Mouse (Mus musculus): Measurements from ENCODE around the gene Nudc. TPM values are rescaled to one million over a fixed set of nuclear protein-coding genes. Genes with fewer than 3 reads are reported as not detected.

Gene Nudc
- polyA plus RNA-seq, 2 experiments = 88.2 to 124 TPM

GRCm38 (mm10) chr4:133583690-133584058, 37.9 kb upstream of the Nudc start:
- no peak for DNase-seq (ENCODE audit: low read depth in 3 of 3, low spot score in 3 of 3)
- Histone ChIP-seq H3K9ac (replicated peaks) (peak overlapping the region; percentile 64), H3K4me1 (replicated peaks; ENCODE audit: control insufficient read depth in 2 of 2, insufficient read depth in 2 of 2, low read length in 1 of 2) (peaks cover 5 to 8% of the 10 kb centered on the region in 2 experiments; a peak in 3 of 4 replicates), H3K4me2 (ENCODE audit: low read depth) (peak overlapping the region; percentile 82), H3K36me3 (replicated peaks; ENCODE audit: control insufficient read depth, insufficient read depth, low read depth) (no peaks in the 10 kb centered on the region; the same call in none of the 2 replicates), H3K27ac (peak overlapping the region; percentile 11; the same call in 1 of the 2 replicates), H3K4me3 (ENCODE audit: insufficient read depth in 1 of 2, low read depth in 2 of 2, low read length in 2 of 2) (peak overlapping the region; percentile 72 to 82), H3K9me3 (ENCODE audit: control insufficient read depth, low read length) (no peaks in the 10 kb centered on the region), H3K27me3 (ENCODE audit: control insufficient read depth, insufficient read depth, low read length) (no peaks in the 10 kb centered on the region)
- TF ChIP-seq EP300 (IDR thresholded peaks at IDR 0.05; ENCODE audit: low read depth) (no peak), CTCF (IDR thresholded peaks at IDR 0.05; ENCODE audit: low read depth) (no peak)
- WGBS (ENCODE audit: insufficient replicate concordance) = 45% methylated on average over 6 of the region's 6 CpGs
- ATAC-seq (ENCODE audit: insufficient read depth) = peak; percentile 29; the same call in 1 of the 2 replicates

DNA sequence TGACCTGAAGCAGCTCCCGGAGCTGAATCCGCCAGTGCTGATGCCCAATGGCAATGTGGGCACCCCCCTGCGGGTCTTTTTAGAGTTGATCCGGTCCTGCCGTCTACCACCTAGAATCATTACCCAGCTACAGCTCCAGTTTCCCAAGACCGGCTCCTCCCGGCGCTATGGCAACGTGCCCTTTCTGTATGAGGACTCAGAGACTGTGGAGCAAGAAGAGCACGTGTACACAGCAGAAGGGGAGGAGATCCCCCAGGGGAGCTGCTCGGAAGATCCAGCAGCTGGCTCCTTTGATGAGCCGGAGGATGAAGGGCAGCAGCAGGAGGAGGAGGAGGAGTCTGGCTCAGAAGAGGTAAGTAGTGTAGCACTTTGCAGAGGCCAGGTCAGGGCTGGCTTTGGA, 32.2 kb upstream of the Nudc start:
- 85% methylated on average over 12 of the region's 12 CpGs for WGBS (ENCODE audit: insufficient replicate concordance)
- TF ChIP-seq EP300 (IDR thresholded peaks at IDR 0.05; ENCODE audit: low read depth) = no peak
- no peak for TF ChIP-seq CTCF (IDR thresholded peaks at IDR 0.05; ENCODE audit: low read depth)
- no peak overlapping the region for H3K4me3 ChIP-seq (ENCODE audit: insufficient read depth in 1 of 2, low read depth in 2 of 2, low read length in 2 of 2)
- no peak overlapping the region for H3K4me2 ChIP-seq (ENCODE audit: low read depth)
- H3K27ac ChIP-seq = no peak overlapping the region
- H3K36me3 ChIP-seq (replicated peaks; ENCODE audit: control insufficient read depth, insufficient read depth, low read depth) = no peaks in the 10 kb centered on the region; the same call in none of the 2 replicates
- H3K27me3 ChIP-seq (ENCODE audit: control insufficient read depth, insufficient read depth, low read length) = no peaks in the 10 kb centered on the region
- ATAC-seq (ENCODE audit: insufficient read depth) (no peak), DNase-seq (ENCODE audit: low read depth in 3 of 3, low spot score in 3 of 3) (no peak)
- H3K4me1 ChIP-seq (replicated peaks; ENCODE audit: control insufficient read depth in 2 of 2, insufficient read depth in 2 of 2, low read length in 1 of 2) = peaks cover 8 to 13% of the 10 kb centered on the region in 2 experiments
- no peak overlapping the region for H3K9ac ChIP-seq (replicated peaks)
- no peaks in the 10 kb centered on the region for H3K9me3 ChIP-seq (ENCODE audit: control insufficient read depth, low read length)

- Histone ChIP-seq H3K27ac (peak overlapping the region; percentile 22; the same call in 1 of the 2 replicates), H3K4me1 (replicated peaks; ENCODE audit: control insufficient read depth in 2 of 2, insufficient read depth in 2 of 2, low read length in 1 of 2) (peaks cover 8 to 14% of the 10 kb centered on the region in 2 experiments), H3K27me3 (ENCODE audit: control insufficient read depth, insufficient read depth, low read length) (no peaks in the 10 kb centered on the region), H3K4me2 (ENCODE audit: low read depth) (peak overlapping the region; percentile 93), H3K4me3 (ENCODE audit: insufficient read depth in 1 of 2, low read depth in 2 of 2, low read length in 2 of 2) (peak overlapping the region; percentile 89 to 95), H3K9me3 (ENCODE audit: control insufficient read depth, low read length) (no peaks in the 10 kb centered on the region), H3K9ac (replicated peaks) (peak overlapping the region; percentile 86), H3K36me3 (replicated peaks; ENCODE audit: control insufficient read depth, insufficient read depth, low read depth) (no peaks in the 10 kb centered on the region)
- no peak for DNase-seq (ENCODE audit: low read depth in 3 of 3, low spot score in 3 of 3)
- peak; percentile 64 for ATAC-seq (ENCODE audit: insufficient read depth)
- WGBS (ENCODE audit: insufficient replicate concordance) = under 1% methylated on average over 41 of the region's 41 CpGs
- no peak; the same call in 1 of the 2 replicates for TF ChIP-seq EP300 (IDR thresholded peaks at IDR 0.05; ENCODE audit: low read depth)
- TF ChIP-seq CTCF (IDR thresholded peaks at IDR 0.05; ENCODE audit: low read depth) = no peak
Observed at GRCm38 (mm10) chr4:133574843-133575202, 29.0 kb upstream of the Nudc start.

GRCm38 (mm10) chr4:133574070-133574842, 28.5 kb upstream of the Nudc start, which contains the start of gene Gpatch3:
Gene Gpatch3, plus strand, starts transcription at chr4:133574745.
- Histone ChIP-seq H3K36me3 (replicated peaks; ENCODE audit: control insufficient read depth, insufficient read depth, low read depth) (no peaks in the 10 kb centered on the region), H3K4me1 (replicated peaks; ENCODE audit: control insufficient read depth in 2 of 2, insufficient read depth in 2 of 2, low read length in 1 of 2) (peaks cover 8 to 14% of the 10 kb centered on the region in 2 experiments), H3K4me3 (ENCODE audit: insufficient read depth in 1 of 2, low read depth in 2 of 2, low read length in 2 of 2) (peak within 1 kb of the TSS; percentile 89 to 95), H3K27ac (peak within 1 kb of the TSS; percentile 74), H3K9ac (replicated peaks) (peak within 1 kb of the TSS; percentile 86), H3K9me3 (ENCODE audit: control insufficient read depth, low read length) (no peaks in the 10 kb centered on the region), H3K4me2 (ENCODE audit: low read depth) (peak within 1 kb of the TSS; percentile 93), H3K27me3 (ENCODE audit: control insufficient read depth, insufficient read depth, low read length) (no peaks in the 10 kb centered on the region)
- 2% methylated on average over 44 of the region's 44 CpGs for WGBS (ENCODE audit: insufficient replicate concordance)
- peak; percentile 86 to 90 (median 87) for DNase-seq (ENCODE audit: low read depth in 3 of 3, low spot score in 3 of 3)
- ATAC-seq (ENCODE audit: insufficient read depth) = peak; percentile 86
- TF ChIP-seq EP300 (IDR thresholded peaks at IDR 0.05; ENCODE audit: low read depth) = peak; percentile 72
- TF ChIP-seq CTCF (IDR thresholded peaks at IDR 0.05; ENCODE audit: low read depth) = peak; percentile 36; the same call in 1 of the 2 replicates

GRCm38 (mm10) chr4:133570066-133570466, 24.3 kb upstream of the Nudc start:
- 32% methylated on average over 10 of the region's 10 CpGs for WGBS (ENCODE audit: insufficient replicate concordance)
- no peak overlapping the region for H3K27ac ChIP-seq
- peak; percentile 33; the same call in 1 of the 2 replicates for ATAC-seq (ENCODE audit: insufficient read depth)
- H3K36me3 ChIP-seq (replicated peaks; ENCODE audit: control insufficient read depth, insufficient read depth, low read depth) = no peaks in the 10 kb centered on the region
- H3K4me1 ChIP-seq (replicated peaks; ENCODE audit: control insufficient read depth in 2 of 2, insufficient read depth in 2 of 2, low read length in 1 of 2) = peaks cover 4 to 10% of the 10 kb centered on the region in 2 experiments; a peak in 3 of 4 replicates
- TF ChIP-seq CTCF (IDR thresholded peaks at IDR 0.05; ENCODE audit: low read depth) (no peak), EP300 (IDR thresholded peaks at IDR 0.05; ENCODE audit: low read depth) (no peak)
- no peak overlapping the region for H3K4me3 ChIP-seq (ENCODE audit: insufficient read depth in 1 of 2, low read depth in 2 of 2, low read length in 2 of 2)
- no peak for DNase-seq (ENCODE audit: low read depth in 3 of 3, low spot score in 3 of 3)
- H3K9me3 ChIP-seq (ENCODE audit: control insufficient read depth, low read length) = no peaks in the 10 kb centered on the region
- no peaks in the 10 kb centered on the region for H3K27me3 ChIP-seq (ENCODE audit: control insufficient read depth, insufficient read depth, low read length)
- H3K4me2 ChIP-seq (ENCODE audit: low read depth) = peak overlapping the region; percentile 0; the same call in 1 of the 2 replicates
- H3K9ac ChIP-seq (replicated peaks) = no peak overlapping the region
